Mouse (Mus musculus) hindbrain, embryonic 14.5 days (tissue): ENCODE results near the gene Plau. TPM values are rescaled to one million over a fixed set of nuclear protein-coding genes. Genes with fewer than 3 reads are reported as not detected.

Experiments used
- ATAC-seq: fragments of 200-750 bp; cut with Nextera tagmentation; 2 replicates; pipeline ENCODE4 v1.8.0; 2017; ENCODE audit warnings: moderate number of reproducible peaks, mild to moderate bottlenecking, moderate TSS enrichment, moderate library complexity; ENCODE audit not compliant: low FRiP score
- DNase-seq: peaks from one replicate; pipeline ENCODE4 v3.0.0-alpha.2; 2015; ENCODE audit warnings: low spot score
- H3K27ac ChIP-seq: fragments of 300-500 bp; sonication (generic); 2 replicates; pipeline ENCODE4 v1.5.1; 2014; ENCODE audit warnings: mild to moderate bottlenecking, moderate library complexity
- H3K27me3 ChIP-seq: fragments of 300-500 bp; sonication (generic); 2 replicates; pipeline ENCODE4 v1.6.1; 2014; ENCODE audit warnings: mild to moderate bottlenecking, low read length, mixed read lengths; ENCODE audit not compliant: control insufficient read depth, insufficient read depth
- H3K36me3 ChIP-seq: fragments of 300-500 bp; sonication (generic); replicated peaks from 2 replicates; pipeline ENCODE4 v1.6.1; 2014; ENCODE audit not compliant: control insufficient read depth, insufficient read depth
- H3K4me1 ChIP-seq: fragments of 300-500 bp; sonication (generic); replicated peaks from 2 replicates; pipeline ENCODE4 v1.6.1; 2014; ENCODE audit warnings: antibody characterized with exemption, low read length, mixed read lengths; ENCODE audit not compliant: control insufficient read depth, insufficient read depth
- H3K4me2 ChIP-seq: fragments of 300-500 bp; sonication (generic); replicated peaks from 2 replicates; pipeline ENCODE4 v1.6.1; 2014; ENCODE audit warnings: mild to moderate bottlenecking, moderate library complexity
- H3K4me3 ChIP-seq: fragments of 300-500 bp; sonication (generic); replicated peaks from 2 replicates; pipeline ENCODE4 v1.5.1; 2014; ENCODE audit warnings: mild to moderate bottlenecking, low read length
- H3K9ac ChIP-seq: fragments of 300-500 bp; sonication (generic); 2 replicates; pipeline ENCODE4 v1.6.1; 2014
- H3K9me3 ChIP-seq: fragments of 300-500 bp; sonication (generic); 2 replicates; pipeline ENCODE4 v1.6.1; 2016; ENCODE audit warnings: low read length; ENCODE audit not compliant: control insufficient read depth
- WGBS: fragments of 180-500 bp; shearing (Covaris S2); extraction: QIAGEN DNeasy Blood & Tissue Kit; methylation state at CpG from one replicate; pipeline ENCODE4 v1.1.7; 2014; 5-methylcytosine and 5-hydroxymethylcytosine counted together
- polyA plus RNA-seq: library from polyadenylated mRNA; unstranded; fragments of >200 nt; fragmentation: Nextera tagmentation; extraction: Ambion mirVana; gene quantifications from 2 replicates; pipeline ENCODE4 v1.2.1, GENCODE M21; 2014

The Plau gene
- polyA plus RNA-seq, 1 experiment from 2014 or later = 0.27 TPM

DNA sequence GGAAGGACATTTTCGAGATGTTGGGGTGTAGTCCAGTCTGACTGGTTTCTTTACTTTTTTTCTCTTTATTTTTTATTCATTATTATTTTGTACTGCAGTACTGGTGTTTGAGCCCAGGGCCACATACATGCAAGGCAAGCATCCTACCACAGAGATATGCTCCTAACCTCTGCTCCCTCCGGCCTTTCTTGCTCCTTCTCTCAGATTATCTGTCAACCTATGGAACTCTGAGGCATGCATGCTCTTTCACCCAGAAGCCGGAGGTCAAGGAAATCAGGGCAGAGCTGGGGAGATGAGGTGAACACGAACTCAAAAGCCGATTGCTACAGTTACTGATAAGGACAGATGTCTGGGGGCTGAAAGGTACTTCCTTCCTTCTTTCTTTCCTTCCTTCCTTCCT lies 32.0 kb upstream of the Plau start:
- no peaks in the 10 kb centered on the region for H3K4me1 ChIP-seq
- WGBS = 83% methylated on average over 5 of the region's 5 CpGs
- no peaks in the 10 kb centered on the region for H3K9me3 ChIP-seq
- ATAC-seq (no peak), DNase-seq (no peak)
- H3K27me3 ChIP-seq = no peaks in the 10 kb centered on the region
- no peak overlapping the region for H3K4me3 ChIP-seq
- no peak overlapping the region for H3K27ac ChIP-seq
- no peak overlapping the region for H3K4me2 ChIP-seq
- H3K9ac ChIP-seq = no peak overlapping the region
- no peaks in the 10 kb centered on the region for H3K36me3 ChIP-seq

DNA sequence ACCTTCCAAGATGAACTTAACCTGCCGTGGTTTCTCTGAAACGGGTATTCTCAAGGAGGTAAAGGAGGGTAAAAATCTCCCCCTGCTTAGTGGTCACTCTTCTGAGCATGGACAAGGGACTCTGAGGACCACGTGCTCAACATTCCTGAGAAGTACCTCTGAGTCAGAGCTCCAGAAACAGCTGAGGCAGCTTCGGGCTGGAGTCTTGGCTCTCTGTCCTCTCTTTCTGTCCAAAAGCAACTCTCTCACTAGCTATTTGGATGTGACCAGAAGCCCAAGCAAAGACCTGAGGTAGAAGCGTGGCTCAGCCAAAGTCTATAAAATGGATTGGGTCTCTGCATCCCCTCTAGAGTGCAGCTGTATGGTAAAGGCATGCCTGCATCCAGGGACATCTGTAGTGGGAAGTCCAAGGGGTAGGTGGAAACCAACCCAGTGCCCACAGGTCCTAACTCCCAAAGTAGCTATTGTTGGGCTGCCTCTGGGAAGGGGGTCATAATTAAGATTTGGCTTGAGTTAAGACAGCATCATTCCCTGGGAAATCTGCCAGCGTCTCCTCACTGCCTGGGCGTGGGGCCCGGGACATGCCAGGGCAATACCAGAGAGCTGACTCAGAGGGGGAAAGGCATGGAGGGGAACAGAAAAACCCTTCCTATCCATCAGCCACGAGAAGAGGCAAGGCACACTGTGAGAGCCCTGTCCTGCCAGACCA lies 31.3 kb upstream of the Plau start:
- H3K9me3 ChIP-seq = no peaks in the 10 kb centered on the region
- no peak overlapping the region for H3K27ac ChIP-seq
- WGBS = 72% methylated on average over 9 of the region's 9 CpGs
- ATAC-seq (peak; percentile 76; the same call in 1 of the 2 replicates), DNase-seq (peak; percentile 62)
- H3K27me3 ChIP-seq = no peaks in the 10 kb centered on the region
- no peak overlapping the region for H3K4me3 ChIP-seq
- no peaks in the 10 kb centered on the region for H3K36me3 ChIP-seq
- no peak overlapping the region for H3K4me2 ChIP-seq
- H3K9ac ChIP-seq = no peak overlapping the region
- H3K4me1 ChIP-seq = no peaks in the 10 kb centered on the region

DNA sequence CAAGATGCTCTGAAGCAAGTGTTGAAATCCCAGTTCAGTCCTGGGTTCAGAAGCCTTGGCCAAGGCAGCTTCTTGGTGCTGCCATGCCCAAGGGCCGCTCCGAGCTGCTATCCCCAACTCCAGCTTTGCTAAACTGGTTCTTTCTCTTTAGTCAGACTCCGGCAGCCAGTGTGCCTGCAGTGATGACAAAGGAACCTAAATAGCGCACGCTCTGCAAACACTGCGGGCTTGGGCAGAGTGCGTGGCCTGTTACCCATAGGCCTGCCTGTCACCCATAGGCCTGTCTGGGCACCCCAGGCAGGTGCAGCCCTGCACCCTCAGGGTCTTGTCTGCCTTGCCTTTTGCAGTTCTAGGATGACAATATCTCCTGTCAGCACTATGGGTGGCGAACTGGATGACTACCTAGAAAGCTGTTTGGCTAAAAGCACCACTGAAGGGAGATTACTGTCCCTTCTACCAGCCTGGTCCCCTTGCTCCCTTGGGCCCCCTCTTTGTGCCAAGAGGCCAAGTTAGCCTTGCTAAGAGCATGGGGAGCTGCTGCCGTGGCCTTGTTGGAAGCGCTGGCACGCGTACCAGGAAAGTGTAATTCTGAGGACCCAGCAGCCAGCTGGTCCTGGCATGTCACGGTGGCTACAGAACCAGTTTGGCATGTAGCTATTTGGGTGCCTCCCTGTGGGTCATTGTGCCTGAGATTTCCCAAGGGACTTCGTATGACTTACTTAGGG lies 30.2 kb upstream of the Plau start:
- no peak for DNase-seq
- H3K27ac ChIP-seq = no peak overlapping the region
- ATAC-seq = no peak
- H3K27me3 ChIP-seq = no peaks in the 10 kb centered on the region
- H3K36me3 ChIP-seq = no peaks in the 10 kb centered on the region
- no peak overlapping the region for H3K4me3 ChIP-seq
- no peak overlapping the region for H3K9ac ChIP-seq
- no peak overlapping the region for H3K4me2 ChIP-seq
- H3K4me1 ChIP-seq = no peaks in the 10 kb centered on the region
- no peaks in the 10 kb centered on the region for H3K9me3 ChIP-seq
- WGBS = 83% methylated on average over 14 of the region's 14 CpGs

DNA sequence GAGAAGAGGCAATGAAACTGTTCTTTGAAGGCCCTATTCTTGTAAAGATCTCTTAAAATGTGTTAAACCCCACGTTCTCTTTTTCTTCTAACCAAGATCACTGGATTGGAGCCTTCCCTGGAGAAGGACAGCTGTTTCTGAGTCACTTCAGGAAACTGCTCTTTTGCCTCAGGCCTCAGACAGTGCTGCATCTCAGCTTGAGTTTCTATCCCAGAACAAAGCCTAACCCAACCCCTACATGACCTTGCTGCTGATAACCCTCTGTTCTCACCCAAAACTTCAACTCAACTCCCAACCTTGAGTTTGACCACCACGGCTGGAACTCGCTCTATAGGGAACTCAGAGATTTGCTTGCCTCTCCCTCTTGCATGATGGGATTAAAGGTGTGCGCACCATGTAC lies 27.1 kb upstream of the Plau start:
- Histone ChIP-seq H3K36me3 (no peaks in the 10 kb centered on the region), H3K27me3 (no peaks in the 10 kb centered on the region), H3K9me3 (no peaks in the 10 kb centered on the region), H3K4me3 (no peak overlapping the region), H3K4me1 (no peaks in the 10 kb centered on the region), H3K9ac (no peak overlapping the region), H3K4me2 (no peak overlapping the region), H3K27ac (no peak overlapping the region)
- ATAC-seq (no peak), DNase-seq (no peak)
- 88% methylated on average over 4 of the region's 4 CpGs for WGBS

DNA sequence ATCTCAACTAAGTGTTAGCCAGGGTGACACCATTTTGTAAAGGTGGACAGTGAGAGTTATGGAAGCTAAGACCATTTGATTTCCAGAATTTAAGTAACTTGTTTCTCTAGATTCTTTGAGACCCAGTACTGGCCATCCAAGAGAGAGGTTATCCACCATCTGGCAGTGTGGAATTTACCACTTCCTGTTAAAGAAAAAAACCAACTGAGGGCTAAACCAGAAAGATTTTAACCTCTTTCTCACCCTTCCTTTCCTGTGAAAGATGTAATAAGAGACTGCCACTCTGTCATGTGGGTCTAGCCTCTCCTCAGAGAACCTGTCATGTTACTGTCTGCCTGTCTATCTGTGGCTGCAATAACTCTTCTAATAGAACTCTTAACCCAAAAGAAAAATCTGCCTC lies 26.6 kb upstream of the Plau start:
- Histone ChIP-seq H3K4me3 (no peak overlapping the region), H3K4me1 (no peaks in the 10 kb centered on the region), H3K27ac (no peak overlapping the region), H3K36me3 (no peaks in the 10 kb centered on the region), H3K9me3 (no peaks in the 10 kb centered on the region), H3K4me2 (no peak overlapping the region), H3K9ac (no peak overlapping the region), H3K27me3 (no peaks in the 10 kb centered on the region)
- DNase-seq = no peak
- ATAC-seq = no peak

DNA sequence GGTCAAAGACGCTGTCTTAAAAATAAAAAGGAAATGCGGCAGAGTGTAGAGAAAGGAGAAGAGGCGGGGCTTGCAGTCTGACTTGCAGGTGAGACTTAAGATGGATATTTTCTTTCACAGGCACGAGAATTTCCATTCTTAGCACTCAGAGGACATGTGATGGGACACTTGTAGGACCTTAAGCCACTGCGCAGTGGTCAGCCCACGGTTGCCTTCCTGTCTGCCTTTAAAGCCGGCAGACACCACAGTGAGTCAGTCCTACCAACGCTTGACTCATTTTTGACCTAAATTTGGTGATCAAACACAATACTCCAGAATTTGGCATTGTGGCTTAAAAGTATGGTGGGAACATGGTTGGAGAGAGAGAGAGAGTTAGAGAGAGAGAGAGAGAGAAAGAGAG lies 25.2 kb upstream of the Plau start:
- Histone ChIP-seq H3K9ac (no peak overlapping the region), H3K4me2 (no peak overlapping the region), H3K36me3 (no peaks in the 10 kb centered on the region), H3K4me3 (no peak overlapping the region), H3K4me1 (no peaks in the 10 kb centered on the region), H3K9me3 (no peaks in the 10 kb centered on the region), H3K27ac (no peak overlapping the region), H3K27me3 (no peaks in the 10 kb centered on the region)
- WGBS = 89% methylated on average over 8 of the region's 8 CpGs
- DNase-seq = no peak
- ATAC-seq = no peak

DNA sequence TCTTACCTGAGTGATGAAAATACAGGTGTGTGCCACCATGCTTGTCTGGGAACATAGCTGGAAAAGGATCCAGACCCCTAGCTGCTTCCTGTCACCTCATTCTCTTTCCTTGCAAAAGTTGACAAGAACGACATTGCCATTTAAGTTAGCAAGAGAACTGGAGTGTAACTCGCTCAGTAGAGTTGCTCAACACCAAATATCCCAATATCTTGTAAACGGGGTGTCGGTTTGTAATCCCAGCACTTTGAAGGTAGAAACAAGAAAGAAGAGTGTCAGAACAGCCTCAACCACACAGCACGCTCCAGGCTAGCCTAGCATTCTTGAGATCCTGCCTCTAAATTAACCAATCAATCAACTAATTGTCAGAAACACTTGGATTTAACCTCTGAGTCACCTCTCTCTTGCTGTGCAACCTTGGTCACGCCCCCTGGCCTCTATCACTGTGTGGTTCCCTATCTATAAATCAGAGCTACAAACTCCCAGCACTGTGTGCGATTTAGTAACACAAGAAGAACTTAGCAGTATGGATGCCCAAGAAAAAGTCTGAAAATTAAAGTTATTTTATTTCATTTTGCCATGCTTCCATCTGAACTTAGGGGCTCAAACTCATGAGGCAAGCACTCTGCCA lies 24.6 kb upstream of the Plau start:
- Histone ChIP-seq H3K4me3 (no peak overlapping the region), H3K9ac (no peak overlapping the region), H3K4me1 (no peaks in the 10 kb centered on the region), H3K9me3 (peaks cover 1% of the 10 kb centered on the region; the same call in 1 of the 2 replicates), H3K36me3 (no peaks in the 10 kb centered on the region), H3K27me3 (no peaks in the 10 kb centered on the region), H3K27ac (no peak overlapping the region), H3K4me2 (no peak overlapping the region)
- no peak for DNase-seq
- ATAC-seq = no peak
- WGBS = 66% methylated on average over 7 of the region's 7 CpGs

DNA sequence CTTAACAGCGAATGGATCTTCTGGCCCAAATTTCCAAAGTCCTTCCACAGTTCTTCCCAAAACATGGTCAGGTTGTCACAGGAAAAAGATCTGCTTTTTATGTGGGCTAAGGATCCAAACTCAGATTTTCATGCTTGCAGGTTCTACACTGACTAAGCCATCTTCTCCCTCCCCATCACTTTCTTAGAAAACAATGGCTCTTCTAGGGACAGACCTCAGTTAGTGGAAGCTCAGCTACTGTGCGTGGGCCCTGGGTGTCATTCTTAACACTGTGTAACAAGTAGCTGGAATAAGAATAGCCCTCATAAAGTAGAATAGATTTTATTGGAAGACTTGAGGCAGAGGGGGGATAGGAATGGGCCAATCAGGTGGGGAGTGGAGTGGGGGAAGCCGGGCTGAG lies 21.0 kb upstream of the Plau start:
- Histone ChIP-seq H3K4me2 (no peak overlapping the region), H3K4me3 (no peak overlapping the region), H3K36me3 (no peaks in the 10 kb centered on the region), H3K4me1 (no peaks in the 10 kb centered on the region), H3K27ac (no peak overlapping the region), H3K9ac (no peak overlapping the region), H3K9me3 (peaks cover 4% of the 10 kb centered on the region; the same call in 1 of the 2 replicates), H3K27me3 (no peaks in the 10 kb centered on the region)
- WGBS = 88% methylated on average over 3 of the region's 3 CpGs
- DNase-seq = no peak
- no peak for ATAC-seq

DNA sequence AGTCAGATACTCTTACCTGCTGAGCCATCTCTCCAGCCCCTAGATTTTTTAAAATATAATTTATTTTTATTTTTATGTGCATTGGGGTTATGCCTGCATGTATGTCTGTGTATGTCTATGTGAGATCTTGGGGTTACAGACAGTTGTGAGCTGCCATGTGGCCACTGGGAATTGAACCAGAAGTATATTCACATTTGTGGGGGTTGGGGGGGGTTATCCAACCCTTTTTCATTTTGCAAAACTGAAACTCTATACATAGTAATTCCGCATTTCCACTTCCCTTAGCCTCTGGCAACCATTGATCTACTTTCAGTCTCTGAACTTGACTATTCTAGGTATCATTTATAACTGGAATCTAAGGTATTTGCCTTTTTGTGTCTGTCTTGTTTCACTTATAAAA lies 11.9 kb upstream of the Plau start:
- ATAC-seq (no peak), DNase-seq (no peak)
- Histone ChIP-seq H3K36me3 (no peaks in the 10 kb centered on the region), H3K27ac (no peak overlapping the region), H3K9me3 (no peaks in the 10 kb centered on the region), H3K4me2 (no peak overlapping the region), H3K27me3 (no peaks in the 10 kb centered on the region), H3K9ac (no peak overlapping the region), H3K4me1 (no peaks in the 10 kb centered on the region), H3K4me3 (no peak overlapping the region)
- WGBS = 83% methylated on average over 1 of the region's 1 CpGs
